Mouse (Mus musculus) embryonic fibroblast, embryonic 13.5 days (primary cell): Measurements from ENCODE around the gene Lin52.

Source experiments
- CTCF ChIP-seq: IDR thresholded peaks from 2 replicates; pipeline ENCODE4 v1.5.1; 2011; ENCODE audit warnings: mild to moderate bottlenecking, control low read depth, low read length, moderate library complexity, borderline replicate concordance; ENCODE audit not compliant: insufficient read depth
- POLR2A ChIP-seq: IDR thresholded peaks from 2 replicates; pipeline ENCODE4 v1.6.1; 2011; ENCODE audit warnings: low read depth, mild to moderate bottlenecking, control low read depth, low read length, moderate library complexity

DNA sequence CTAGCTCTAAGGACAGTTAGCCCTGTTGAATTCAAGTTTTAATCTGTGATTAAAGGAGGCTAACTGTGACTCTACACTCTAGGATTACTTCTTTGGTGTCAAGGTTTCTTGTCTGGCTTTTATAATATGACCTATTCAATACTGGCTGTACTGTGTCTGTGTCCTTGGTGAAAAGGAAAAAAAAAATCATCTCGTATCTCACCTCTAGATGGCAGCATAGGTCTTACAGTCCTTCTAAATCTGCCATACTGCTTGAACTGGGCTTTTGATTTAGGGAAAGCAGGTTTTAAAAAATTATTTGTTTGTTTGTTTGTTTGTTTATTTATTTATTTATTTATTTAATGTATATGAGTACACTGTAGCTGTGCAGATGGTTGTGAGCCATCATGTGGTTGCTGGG, 17.5 kb downstream of the Lin52 start:
- TF ChIP-seq POLR2A (no peak), CTCF (no peak)
